Mouse (Mus musculus) brain, embryonic 14.5 days (tissue): ENCODE measurements around the gene Atp6ap1l.

ENCODE experiments used
- CTCF ChIP-seq: fragments of 200-500 bp; IDR thresholded peaks from 2 replicates; pipeline ENCODE4 v1.5.1; 2012; ENCODE audit warnings: inconsistent platforms, mild to moderate bottlenecking, moderate library complexity, borderline replicate concordance; ENCODE audit not compliant: insufficient read depth, insufficient read length; ENCODE audit errors: extremely low read depth
- POLR2A ChIP-seq: fragments of 200-500 bp; IDR thresholded peaks from 2 replicates; pipeline ENCODE4 v1.6.1; 2012; ENCODE audit warnings: mild to moderate bottlenecking, inconsistent platforms, borderline replicate concordance; ENCODE audit not compliant: poor library complexity, insufficient read depth, insufficient read length, severe bottlenecking; ENCODE audit errors: extremely low read depth

- TF ChIP-seq POLR2A, result no peak
- TF ChIP-seq CTCF, result no peak
These were observed 61.7 kb downstream of the Atp6ap1l start for GRCm38 (mm10) chr13:90843412-90843811.
